Mouse (Mus musculus): ENCODE results near the gene Cask. TPM values are rescaled to one million over a fixed set of nuclear protein-coding genes. Genes with fewer than 3 reads are reported as not detected.

Cask gene
- 70.0 and 74.3 TPM in 2 replicates for polyA plus RNA-seq (2015; fragmentation: Nextera tagmentation; extraction: Ambion mirVana)

DNA sequence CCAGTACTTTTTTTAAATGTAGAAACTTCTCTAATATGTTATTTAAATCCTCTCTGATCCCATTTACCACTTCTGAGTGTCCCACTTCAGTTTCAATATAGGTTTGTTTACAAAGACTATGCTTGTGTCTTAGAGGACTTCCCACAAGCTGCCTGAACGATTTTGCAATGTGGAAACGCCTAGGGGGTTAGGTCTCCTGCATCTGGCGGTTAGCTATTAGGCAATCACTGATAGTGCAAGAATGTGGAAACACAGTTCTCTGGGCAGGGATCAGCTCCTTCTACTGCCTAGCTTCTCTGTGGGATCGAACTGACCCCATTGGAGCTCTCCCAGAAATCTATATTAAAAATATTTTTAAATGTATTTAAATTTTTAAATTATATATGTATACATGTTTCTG lies at the start of gene Cask:
Gene Cask (minus strand): TSS at position 83 of the 400 bp plus-strand sequence.
- no peak for ATAC-seq
- WGBS = 54% methylated on average over 4 of the region's 4 CpGs
- H3K4me3 ChIP-seq (ENCODE audit: low read depth, low read length) = no peak within 1 kb of the TSS

DNA sequence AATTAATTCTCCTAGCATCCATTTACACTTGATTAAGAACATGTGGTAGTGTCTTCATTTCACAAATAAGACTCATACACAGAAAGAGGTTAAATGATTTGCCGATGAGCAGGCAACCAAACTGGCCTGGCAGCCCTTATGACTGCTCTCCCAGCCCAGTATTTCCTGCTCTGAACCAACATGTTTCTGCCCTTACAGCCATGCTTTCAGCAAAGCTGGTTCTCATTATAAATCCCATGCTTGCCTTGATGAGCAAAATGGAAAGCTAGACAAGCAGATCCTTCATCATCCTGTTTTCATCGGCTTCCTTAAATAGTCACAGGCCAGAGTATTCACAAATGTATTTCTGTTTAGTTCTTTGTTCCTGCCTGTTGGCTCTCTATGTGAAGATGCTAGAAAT lies 38.8 kb upstream of the Cask start:
- H3K9ac ChIP-seq (ENCODE audit: low read depth, low read length) = no peak overlapping the region
- 86% methylated on average over 2 of the region's 2 CpGs for WGBS
- ATAC-seq = no peak
- H3K36me3 ChIP-seq (ENCODE audit: control insufficient read depth, insufficient read depth, low read length) = no peaks in the 10 kb centered on the region
- no peak overlapping the region for H3K4me3 ChIP-seq (ENCODE audit: low read depth, low read length)
- no peaks in the 10 kb centered on the region for H3K9me3 ChIP-seq (replicated peaks; ENCODE audit: control insufficient read depth, low read length, poor library complexity, severe bottlenecking)
- H3K27me3 ChIP-seq (ENCODE audit: control insufficient read depth, insufficient read depth, low read depth, low read length) = no peaks in the 10 kb centered on the region
- no peaks in the 10 kb centered on the region for H3K4me1 ChIP-seq (ENCODE audit: control insufficient read depth, insufficient read depth, low read length)
- H3K27ac ChIP-seq (ENCODE audit: low read length) = no peak overlapping the region
- no peak overlapping the region for H3K4me2 ChIP-seq (ENCODE audit: low read length)

More for the DNA sequence above, at the start of gene Cask:
- no peaks in the 10 kb centered on the region for H3K27me3 ChIP-seq (ENCODE audit: control insufficient read depth, insufficient read depth, low read depth, low read length)
- H3K27ac ChIP-seq (ENCODE audit: low read length) = no peak within 1 kb of the TSS
- no peaks in the 10 kb centered on the region for H3K9me3 ChIP-seq (replicated peaks; ENCODE audit: control insufficient read depth, low read length, poor library complexity, severe bottlenecking)
- no peaks in the 10 kb centered on the region for H3K36me3 ChIP-seq (ENCODE audit: control insufficient read depth, insufficient read depth, low read length)
- no peaks in the 10 kb centered on the region for H3K4me1 ChIP-seq (ENCODE audit: control insufficient read depth, insufficient read depth, low read length)
- H3K9ac ChIP-seq (ENCODE audit: low read depth, low read length) = no peak within 1 kb of the TSS
- no peak within 1 kb of the TSS for H3K4me2 ChIP-seq (ENCODE audit: low read length)

DNA sequence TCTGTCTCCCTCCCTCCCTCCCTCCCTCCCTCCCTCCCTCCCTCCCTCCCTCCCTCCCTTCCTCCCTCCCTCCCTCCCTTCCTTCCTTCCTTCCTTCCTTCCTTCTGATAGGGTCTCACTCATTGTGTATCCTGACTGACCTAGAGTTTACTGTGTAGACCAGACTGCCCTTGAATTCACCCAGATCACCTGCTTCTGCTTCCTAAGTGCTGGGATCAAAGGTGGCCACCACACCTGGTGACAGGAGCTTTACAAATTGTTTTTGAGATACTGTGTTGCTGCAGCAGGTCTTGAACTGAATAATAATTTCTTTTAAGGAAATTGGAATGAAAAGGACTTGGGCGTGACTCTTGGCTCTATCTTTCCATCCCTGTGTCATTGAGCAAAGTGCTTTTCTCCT lies 33.2 kb upstream of the Cask start:
- Histone ChIP-seq H3K4me1 (ENCODE audit: control insufficient read depth, insufficient read depth, low read length) (no peaks in the 10 kb centered on the region), H3K27ac (ENCODE audit: low read length) (no peak overlapping the region), H3K9me3 (replicated peaks; ENCODE audit: control insufficient read depth, low read length, poor library complexity, severe bottlenecking) (no peaks in the 10 kb centered on the region), H3K36me3 (ENCODE audit: control insufficient read depth, insufficient read depth, low read length) (no peaks in the 10 kb centered on the region), H3K4me2 (ENCODE audit: low read length) (no peak overlapping the region), H3K9ac (ENCODE audit: low read depth, low read length) (no peak overlapping the region), H3K27me3 (ENCODE audit: control insufficient read depth, insufficient read depth, low read depth, low read length) (no peaks in the 10 kb centered on the region), H3K4me3 (ENCODE audit: low read depth, low read length) (no peak overlapping the region)
- 72% methylated on average over 1 of the region's 1 CpGs for WGBS
- ATAC-seq = no peak

GRCm38 (mm10) chrX:13881969-13882368 lies 30.8 kb upstream of the Cask start:
- peak; percentile 54; the same call in 1 of the 2 replicates for ATAC-seq
- H3K9ac ChIP-seq (ENCODE audit: low read depth, low read length) = no peak overlapping the region
- no peaks in the 10 kb centered on the region for H3K27me3 ChIP-seq (ENCODE audit: control insufficient read depth, insufficient read depth, low read depth, low read length)
- no peaks in the 10 kb centered on the region for H3K4me1 ChIP-seq (ENCODE audit: control insufficient read depth, insufficient read depth, low read length)
- 0 out of 2 replicates have a peak overlapping the region, but pooled peaks have one; percentile 10 for H3K27ac ChIP-seq (ENCODE audit: low read length)
- 15% methylated on average over 6 of the region's 6 CpGs for WGBS
- peak overlapping the region; percentile 20; the same call in 1 of the 2 replicates for H3K4me2 ChIP-seq (ENCODE audit: low read length)
- no peak overlapping the region for H3K4me3 ChIP-seq (ENCODE audit: low read depth, low read length)
- no peaks in the 10 kb centered on the region for H3K9me3 ChIP-seq (replicated peaks; ENCODE audit: control insufficient read depth, low read length, poor library complexity, severe bottlenecking)
- H3K36me3 ChIP-seq (ENCODE audit: control insufficient read depth, insufficient read depth, low read length) = no peaks in the 10 kb centered on the region

DNA sequence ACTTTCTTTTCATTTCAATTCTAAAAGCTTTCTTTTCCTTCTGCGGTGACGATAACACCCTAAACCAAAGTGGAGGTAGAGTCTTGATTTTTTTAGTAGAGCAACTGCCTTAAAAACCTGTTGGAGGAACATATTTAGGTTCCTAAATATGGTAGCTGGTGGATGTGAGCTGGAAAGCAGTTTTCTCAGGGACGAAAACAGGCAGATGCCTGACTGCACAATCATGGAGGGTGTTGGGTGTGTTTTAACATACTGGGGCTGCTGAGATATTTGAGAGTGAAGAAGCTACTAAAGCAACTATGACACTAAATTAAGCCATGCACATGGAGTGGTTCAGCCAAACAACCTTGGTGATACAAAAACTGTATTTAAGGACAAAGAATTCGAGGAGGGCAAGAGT lies 9.0 kb upstream of the Cask start:
- H3K4me2 ChIP-seq (ENCODE audit: low read length) = no peak overlapping the region
- no peak for ATAC-seq
- H3K9me3 ChIP-seq (replicated peaks; ENCODE audit: control insufficient read depth, low read length, poor library complexity, severe bottlenecking) = no peaks in the 10 kb centered on the region
- H3K4me1 ChIP-seq (ENCODE audit: control insufficient read depth, insufficient read depth, low read length) = no peaks in the 10 kb centered on the region
- no peaks in the 10 kb centered on the region for H3K36me3 ChIP-seq (ENCODE audit: control insufficient read depth, insufficient read depth, low read length)
- H3K27me3 ChIP-seq (ENCODE audit: control insufficient read depth, insufficient read depth, low read depth, low read length) = no peaks in the 10 kb centered on the region
- no peak overlapping the region for H3K27ac ChIP-seq (ENCODE audit: low read length)
- 81% methylated on average over 4 of the region's 4 CpGs for WGBS
- H3K9ac ChIP-seq (ENCODE audit: low read depth, low read length) = no peak overlapping the region
- H3K4me3 ChIP-seq (ENCODE audit: low read depth, low read length) = no peak overlapping the region

- 86% methylated on average over 9 of the region's 9 CpGs for WGBS
- Histone ChIP-seq H3K27me3 (ENCODE audit: control insufficient read depth, insufficient read depth, low read depth, low read length) (no peaks in the 10 kb centered on the region), H3K9ac (ENCODE audit: low read depth, low read length) (no peak overlapping the region), H3K9me3 (replicated peaks; ENCODE audit: control insufficient read depth, low read length, poor library complexity, severe bottlenecking) (no peaks in the 10 kb centered on the region), H3K4me1 (ENCODE audit: control insufficient read depth, insufficient read depth, low read length) (no peaks in the 10 kb centered on the region), H3K36me3 (ENCODE audit: control insufficient read depth, insufficient read depth, low read length) (no peaks in the 10 kb centered on the region), H3K4me2 (ENCODE audit: low read length) (no peak overlapping the region), H3K27ac (ENCODE audit: low read length) (no peak overlapping the region), H3K4me3 (ENCODE audit: low read depth, low read length) (no peak overlapping the region)
- ATAC-seq = no peak
Observed at GRCm38 (mm10) chrX:13859051-13859450, 7.9 kb upstream of the Cask start.

DNA sequence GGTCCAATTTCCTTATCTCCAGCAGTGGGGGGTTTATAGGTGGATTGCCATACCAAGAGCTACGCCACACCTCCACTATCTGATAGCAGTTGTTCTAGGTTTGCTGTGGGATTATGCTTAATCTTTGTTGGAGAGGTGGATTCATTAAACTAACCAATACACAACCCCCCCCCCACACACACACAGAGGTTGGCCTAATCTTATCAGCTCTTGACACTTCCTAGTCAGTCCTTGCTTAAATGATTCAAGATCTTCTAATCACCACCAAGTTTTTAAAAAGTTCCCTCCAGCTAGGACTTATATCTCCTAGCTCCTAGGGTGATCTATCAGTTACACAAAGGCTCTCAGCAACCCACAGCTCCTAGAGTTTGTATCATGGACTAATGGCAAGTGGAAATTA lies 2.7 kb downstream of the Cask start:
- no peaks in the 10 kb centered on the region for H3K27me3 ChIP-seq (ENCODE audit: control insufficient read depth, insufficient read depth, low read depth, low read length)
- ATAC-seq = no peak
- 90% methylated on average over 1 of the region's 1 CpGs for WGBS
- H3K9ac ChIP-seq (ENCODE audit: low read depth, low read length) = no peak overlapping the region
- H3K9me3 ChIP-seq (replicated peaks; ENCODE audit: control insufficient read depth, low read length, poor library complexity, severe bottlenecking) = no peaks in the 10 kb centered on the region
- H3K4me2 ChIP-seq (ENCODE audit: low read length) = no peak overlapping the region
- no peak overlapping the region for H3K27ac ChIP-seq (ENCODE audit: low read length)
- no peak overlapping the region for H3K4me3 ChIP-seq (ENCODE audit: low read depth, low read length)
- no peaks in the 10 kb centered on the region for H3K4me1 ChIP-seq (ENCODE audit: control insufficient read depth, insufficient read depth, low read length)
- no peaks in the 10 kb centered on the region for H3K36me3 ChIP-seq (ENCODE audit: control insufficient read depth, insufficient read depth, low read length)

- ATAC-seq = peak; percentile 75
- Histone ChIP-seq H3K9me3 (replicated peaks; ENCODE audit: control insufficient read depth, low read length, poor library complexity, severe bottlenecking) (no peaks in the 10 kb centered on the region), H3K27ac (ENCODE audit: low read length) (peak overlapping the region; percentile 87), H3K4me3 (ENCODE audit: low read depth, low read length) (peak overlapping the region; percentile 63), H3K4me1 (ENCODE audit: control insufficient read depth, insufficient read depth, low read length) (no peaks in the 10 kb centered on the region), H3K27me3 (ENCODE audit: control insufficient read depth, insufficient read depth, low read depth, low read length) (no peaks in the 10 kb centered on the region), H3K4me2 (ENCODE audit: low read length) (peak overlapping the region; percentile 51), H3K36me3 (ENCODE audit: control insufficient read depth, insufficient read depth, low read length) (no peaks in the 10 kb centered on the region), H3K9ac (ENCODE audit: low read depth, low read length) (peak overlapping the region; percentile 47)
- 20% methylated on average over 7 of the region's 7 CpGs for WGBS
Observed at GRCm38 (mm10) chrX:13847502-13847851, 3.7 kb downstream of the Cask start.

DNA sequence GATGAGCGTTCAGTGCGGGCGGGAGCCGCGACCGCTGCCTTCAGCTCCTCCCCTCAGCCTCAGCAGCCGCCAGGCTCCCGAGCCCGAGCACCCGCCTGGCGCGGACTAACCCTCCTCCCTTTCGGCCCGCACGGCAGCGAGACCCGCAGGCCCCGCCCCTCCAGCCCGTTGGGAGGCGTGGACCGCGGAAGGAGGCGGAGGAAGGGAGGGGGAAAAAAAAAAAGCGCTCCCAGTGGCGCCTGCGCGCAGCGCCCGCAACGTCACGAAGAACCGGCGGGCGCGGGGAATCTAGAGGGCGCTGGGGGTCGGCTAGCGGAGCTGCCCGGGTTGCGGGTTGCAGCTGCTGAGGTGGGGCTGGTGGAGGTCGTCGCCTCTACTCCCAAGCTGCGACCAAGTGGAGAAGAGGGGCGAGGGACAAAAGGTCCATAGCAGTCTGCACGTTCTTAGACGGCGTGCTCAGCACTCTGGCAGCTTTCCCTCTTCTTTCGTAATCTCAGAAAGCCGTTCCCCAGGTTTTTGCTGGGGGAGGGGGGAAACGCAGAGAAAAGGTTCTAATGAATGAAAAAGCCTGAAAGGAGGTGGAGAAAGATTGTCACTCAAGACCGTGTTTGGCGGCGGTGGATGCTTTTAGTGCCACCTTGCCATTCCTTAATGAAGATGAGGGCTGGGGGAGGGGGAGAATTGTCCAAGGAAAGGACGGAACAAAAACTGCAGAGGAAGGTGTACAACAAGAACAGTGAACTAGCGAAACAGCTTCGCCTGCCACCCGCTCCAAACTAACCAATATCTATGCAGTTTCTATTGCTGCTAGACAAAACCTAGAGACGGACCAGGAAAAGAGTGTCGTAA lies 4.3 kb downstream of the Cask start:
- H3K27me3 ChIP-seq (ENCODE audit: control insufficient read depth, insufficient read depth, low read depth, low read length) = no peaks in the 10 kb centered on the region
- 19% methylated on average over 46 of the region's 59 CpGs for WGBS
- H3K4me2 ChIP-seq (ENCODE audit: low read length) = peak overlapping the region; percentile 51
- H3K27ac ChIP-seq (ENCODE audit: low read length) = peak overlapping the region; percentile 95
- H3K9ac ChIP-seq (ENCODE audit: low read depth, low read length) = peak overlapping the region; percentile 47
- H3K4me1 ChIP-seq (ENCODE audit: control insufficient read depth, insufficient read depth, low read length) = no peaks in the 10 kb centered on the region
- peak; percentile 93 for ATAC-seq
- no peaks in the 10 kb centered on the region for H3K36me3 ChIP-seq (ENCODE audit: control insufficient read depth, insufficient read depth, low read length)
- peak overlapping the region; percentile 63 for H3K4me3 ChIP-seq (ENCODE audit: low read depth, low read length)
- no peaks in the 10 kb centered on the region for H3K9me3 ChIP-seq (replicated peaks; ENCODE audit: control insufficient read depth, low read length, poor library complexity, severe bottlenecking)

All from midbrain, embryonic 16.5 days (tissue).